ENCODE assay signal across 10 mouse cellular contexts in the genomic region with DNA sequence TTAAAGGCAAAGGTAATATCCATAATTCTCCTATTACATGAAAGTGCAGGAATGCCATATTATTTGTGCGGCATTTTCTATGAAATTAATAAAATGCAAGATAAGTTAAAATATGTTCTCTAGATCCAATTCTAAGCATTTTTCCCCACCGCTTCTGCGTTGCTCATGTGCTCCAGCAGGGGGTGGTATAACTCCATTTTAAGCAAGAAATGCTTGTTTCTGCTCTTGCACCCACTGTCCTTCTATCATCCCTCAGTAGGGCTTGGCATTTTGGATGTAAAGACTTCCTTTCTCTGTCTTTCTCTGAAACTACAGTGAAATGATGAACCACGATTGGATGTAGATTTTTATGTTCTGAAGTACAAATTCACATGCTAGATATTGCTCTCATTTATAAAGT. TPM values are rescaled to one million over a fixed set of nuclear protein-coding genes. Genes with fewer than 3 reads are reported as not detected.
A peak's percentile ranks its signal among the peaks of the same experiment; 100 is the strongest.
DNase-seq lines count a peak whose midpoint lies in the region; ATAC-seq and TF ChIP-seq lines count a peak whose summit lies in the region.
"Had no signal": no experiment of that assay in that cellular context is flagged by ENCODE, and none has a peak within 500 bp of the region (broad histone marks: within the 10 kb centered on the region; RNA-seq: fewer than 3 reads in every experiment).

No protein-coding gene starts in this region.

- peak; percentile 6 for DNase-seq in gastrocnemius, postnatal 10 days
- DNase-seq in gastrocnemius, postnatal 14 days: no peak
- DNase-seq in cerebellum, adult 8-10 months: peak; percentile 79
- DNase-seq in forebrain, postnatal 0 days: peak; percentile 92
- DNase-seq in layer of hippocampus, adult 18-20 months (ENCODE audit: low spot score in 2 of 2): peak; percentile 77 to 92
- DNase-seq in mesoderm, embryonic 11.5 days (ENCODE audit: low read depth, low spot score): peak; percentile 78
- DNase-seq in ovary, adult 18-20 months (ENCODE audit: low spot score): no peak

- TF ChIP-seq CTCF in C2C12 (IDR thresholded peaks at IDR 0.05; ENCODE audit: control insufficient read depth, insufficient read depth, insufficient read length): peak; percentile 21
- TF ChIP-seq CTCF in forebrain, postnatal 0 days (IDR thresholded peaks at IDR 0.05; ENCODE audit: low read depth): peak; percentile 92

- no peaks in the 10 kb centered on the region for H3K27me3 ChIP-seq in C2C12 (ENCODE audit: control insufficient read depth, insufficient read depth, insufficient read length)
- no peaks in the 10 kb centered on the region for H3K27me3 ChIP-seq in forebrain, postnatal 0 days (ENCODE audit: insufficient read depth, low read length)
- H3K27me3 ChIP-seq: limb, embryonic 13.5 days had no signal

- peak overlapping the region; percentile 67 for H3K4me2 ChIP-seq in forebrain, postnatal 0 days (ENCODE audit: low read depth)

- peak overlapping the region; percentile 69 for H3K9ac ChIP-seq in forebrain, postnatal 0 days
- H3K9ac ChIP-seq: limb, embryonic 13.5 days had no signal

- no peak overlapping the region for H3ac ChIP-seq in C2C12 (ENCODE audit: control insufficient read depth, insufficient read length, low read depth)

- peak; percentile 58 for ATAC-seq in forebrain, postnatal 0 days

- no peaks in the 10 kb centered on the region for H3K9me3 ChIP-seq in forebrain, postnatal 0 days (ENCODE audit: low read length)
- H3K9me3 ChIP-seq: limb, embryonic 13.5 days had no signal

- no peaks in the 10 kb centered on the region for H3K36me3 ChIP-seq in C2C12 (ENCODE audit: control insufficient read depth, insufficient read depth)
- no peaks in the 10 kb centered on the region for H3K36me3 ChIP-seq in forebrain, postnatal 0 days (ENCODE audit: insufficient read depth)
- H3K36me3 ChIP-seq: limb, embryonic 13.5 days had no signal

- WGBS in forebrain, postnatal 0 days: 2% methylated on average over 4 of the region's 4 CpGs

- peak overlapping the region; percentile 69 for H3K27ac ChIP-seq in forebrain, postnatal 0 days (ENCODE audit: low read depth, low read length)
- H3K27ac ChIP-seq: limb, embryonic 13.5 days had no signal

- H3K4me3 ChIP-seq in C2C12 (ENCODE audit: insufficient read depth, poor library complexity, severe bottlenecking): no peak overlapping the region
- peak overlapping the region; percentile 63 for H3K4me3 ChIP-seq in forebrain, postnatal 0 days (ENCODE audit: low read depth, low read length)

- intact Hi-C loops in gastrocnemius, postnatal 14 days (cut with DNase I; ENCODE audit: low total_unique reads): no loop called here

- H3K4me1 ChIP-seq in forebrain, postnatal 0 days (ENCODE audit: insufficient read depth): peaks cover 8% of the 10 kb centered on the region

- no peaks in the 10 kb centered on the region for H3K79me3 ChIP-seq in C2C12 (ENCODE audit: low read depth)

- H3K79me2 ChIP-seq in C2C12 (ENCODE audit: control insufficient read depth, insufficient read depth): no peaks in the 10 kb centered on the region

TF ChIP-seq in C2C12, 6 proteins besides CTCF, POLR2A, EP300 and RAD21:
- no peak for TF ChIP-seq USF1 (IDR thresholded peaks at IDR 0.05; ENCODE audit: low read depth)
- no peak for TF ChIP-seq MAX (IDR thresholded peaks at IDR 0.05)
- TF ChIP-seq FOSL1 (IDR thresholded peaks at IDR 0.05; ENCODE audit: insufficient read depth, low read length, poor library complexity, severe bottlenecking): no peak
- no peak for TF ChIP-seq CEBPB (IDR thresholded peaks at IDR 0.05; ENCODE audit: low read depth)
- no peak for TF ChIP-seq MYOG (IDR thresholded peaks at IDR 0.05; ENCODE audit: control insufficient read depth, extremely low read depth, insufficient read length)
- no peak for TF ChIP-seq MYOD1 (IDR thresholded peaks at IDR 0.05; ENCODE audit: control insufficient read depth, insufficient read length, low read depth)

RNA-seq across cellular contexts. Expression of a gene that starts 1.5 kb away (rescaled TPM):
- total RNA-seq in gastrocnemius, postnatal 10 days (2021): 1 to 10 TPM in 1 of 2 experiments, under 1 TPM in 1; 0.59 to 1.3 TPM
- total RNA-seq in gastrocnemius, postnatal 14 days (2021): under 1 TPM; 0.22 to 0.25 TPM
- polyA plus RNA-seq in C2C12 (2012; fragmentation: generic; extraction: Trizol): not detected
- total RNA-seq in forebrain, postnatal 0 days (2014; rRNA removed): 44.5 and 54.6 TPM in 2 replicates
- 5.1 and 12.2 TPM in 2 replicates for polyA plus RNA-seq in forebrain, postnatal 0 days (2015; fragmentation: Nextera tagmentation; extraction: Ambion mirVana)
- total RNA-seq in layer of hippocampus, adult 18-20 months (2021): 10 to 100 TPM; 47.1 to 49.1 TPM
- polyA plus RNA-seq: testis, adult 2 months had no signal

Comparison
In these comparisons a context has a peak if more than half of its experiments do, and no peak if none do; other contexts are left out.
1. DNase-seq: peak in gastrocnemius, postnatal 10 days (single experiment), cerebellum, adult 8-10 months (single experiment), forebrain, postnatal 0 days (single experiment), layer of hippocampus, adult 18-20 months (2 of 2) and mesoderm, embryonic 11.5 days (single experiment); none in gastrocnemius, postnatal 14 days (single experiment) and ovary, adult 18-20 months (single experiment).
2. RNA of a gene that starts 1.5 kb away (total RNA-seq): 44.5 to 54.6 TPM in forebrain, postnatal 0 days and 47.1 to 49.1 TPM in layer of hippocampus, adult 18-20 months; 0.59 to 1.3 TPM in gastrocnemius, postnatal 10 days and 0.22 to 0.25 TPM in gastrocnemius, postnatal 14 days; every median in the first group is over 10 times any median in the second.